Mouse (Mus musculus): ENCODE measurements around the gene Zfp655. TPM values are rescaled to one million over a fixed set of nuclear protein-coding genes. Genes with fewer than 3 reads are reported as not detected.
"Not testable (repeated sequence)": the region's sequence is repeated elsewhere in the genome, so short reads cannot be mapped to it uniquely, and the experiment has no call there.

Zfp655 gene
- polyA plus RNA-seq, 1 experiment from 2014 or later, result 26.0 TPM

GRCm38 (mm10) chr5:145205041-145205440 is 26.5 kb upstream of the Zfp655 start:
- Histone ChIP-seq H3K4me3 (peak overlapping the region; percentile 74), H3K27ac (replicated peaks) (peak overlapping the region; percentile 95), H3K4me2 (peak overlapping the region; percentile 80), H3K36me3 (peaks cover 32% of the 10 kb centered on the region), H3K4me1 (peaks cover 31% of the 10 kb centered on the region), H3K27me3 (replicated peaks) (no peaks in the 10 kb centered on the region), H3K9ac (peak overlapping the region; percentile 85), H3K9me3 (no peaks in the 10 kb centered on the region)
- 8% methylated on average over 9 of the region's 9 CpGs for WGBS
- ATAC-seq (ENCODE audit: extremely low read depth, insufficient number of reproducible peaks, low FRiP score, low TSS enrichment), result no peak

- ATAC-seq (ENCODE audit: extremely low read depth, insufficient number of reproducible peaks, low FRiP score, low TSS enrichment), result no peak
- H3K4me1 ChIP-seq, result peaks cover 20% of the 10 kb centered on the region
- H3K4me2 ChIP-seq, result no peak overlapping the region
- no peak overlapping the region for H3K27ac ChIP-seq (replicated peaks)
- no peaks in the 10 kb centered on the region for H3K9me3 ChIP-seq
- peaks cover 56% of the 10 kb centered on the region for H3K36me3 ChIP-seq
- H3K4me3 ChIP-seq, result no peak overlapping the region
- no peaks in the 10 kb centered on the region for H3K27me3 ChIP-seq (replicated peaks)
- no peak overlapping the region for H3K9ac ChIP-seq
- WGBS, result 90% methylated on average over 6 of the region's 6 CpGs
These were observed 24.1 kb upstream of the Zfp655 start for GRCm38 (mm10) chr5:145207385-145207784.

GRCm38 (mm10) chr5:145207954-145208353 is 23.6 kb upstream of the Zfp655 start:
- WGBS, result 88% methylated on average over 6 of the region's 6 CpGs
- Histone ChIP-seq H3K4me1 (peaks cover 19% of the 10 kb centered on the region), H3K27ac (replicated peaks) (no peak overlapping the region), H3K4me3 (no peak overlapping the region), H3K4me2 (no peak overlapping the region), H3K36me3 (peaks cover 62% of the 10 kb centered on the region), H3K9me3 (no peaks in the 10 kb centered on the region), H3K27me3 (replicated peaks) (no peaks in the 10 kb centered on the region), H3K9ac (no peak overlapping the region)
- no peak for ATAC-seq (ENCODE audit: extremely low read depth, insufficient number of reproducible peaks, low FRiP score, low TSS enrichment)

GRCm38 (mm10) chr5:145208391-145208790 is 23.1 kb upstream of the Zfp655 start:
- Histone ChIP-seq H3K4me1 (peaks cover 15% of the 10 kb centered on the region), H3K36me3 (peaks cover 66% of the 10 kb centered on the region)
- not testable (repeated sequence) for H3K9me3 ChIP-seq; H3K27me3 ChIP-seq (replicated peaks); H3K4me2 ChIP-seq; ATAC-seq (ENCODE audit: extremely low read depth, insufficient number of reproducible peaks, low FRiP score, low TSS enrichment); H3K4me3 ChIP-seq; H3K27ac ChIP-seq (replicated peaks); H3K9ac ChIP-seq
- WGBS, result 45% methylated on average over 10 of the region's 11 CpGs

- no peak for ATAC-seq (ENCODE audit: extremely low read depth, insufficient number of reproducible peaks, low FRiP score, low TSS enrichment)
- H3K9me3 ChIP-seq, result no peaks in the 10 kb centered on the region
- no peaks in the 10 kb centered on the region for H3K27me3 ChIP-seq (replicated peaks)
- H3K4me1 ChIP-seq, result peaks cover 3% of the 10 kb centered on the region
- no peak overlapping the region for H3K4me2 ChIP-seq
- no peak overlapping the region for H3K9ac ChIP-seq
- no peak overlapping the region for H3K27ac ChIP-seq (replicated peaks)
- no peak overlapping the region for H3K4me3 ChIP-seq
- WGBS, result 88% methylated on average over 4 of the region's 4 CpGs
- H3K36me3 ChIP-seq, result peaks cover 92% of the 10 kb centered on the region
These were observed 20.2 kb upstream of the Zfp655 start for GRCm38 (mm10) chr5:145211340-145211739.

- Histone ChIP-seq H3K9ac (no peak overlapping the region), H3K36me3 (peaks cover 90% of the 10 kb centered on the region), H3K4me1 (no peaks in the 10 kb centered on the region), H3K4me3 (no peak overlapping the region), H3K27ac (replicated peaks) (no peak overlapping the region), H3K9me3 (no peaks in the 10 kb centered on the region), H3K27me3 (replicated peaks) (no peaks in the 10 kb centered on the region), H3K4me2 (no peak overlapping the region)
- WGBS, result 88% methylated on average over 4 of the region's 4 CpGs
- no peak for ATAC-seq (ENCODE audit: extremely low read depth, insufficient number of reproducible peaks, low FRiP score, low TSS enrichment)
These were observed 19.3 kb upstream of the Zfp655 start for GRCm38 (mm10) chr5:145212216-145212615.

GRCm38 (mm10) chr5:145213505-145213904 is 18.0 kb upstream of the Zfp655 start:
- Histone ChIP-seq H3K27ac (replicated peaks) (no peak overlapping the region), H3K27me3 (replicated peaks) (no peaks in the 10 kb centered on the region), H3K4me2 (no peak overlapping the region), H3K36me3 (peaks cover 92% of the 10 kb centered on the region), H3K4me1 (no peaks in the 10 kb centered on the region), H3K9me3 (no peaks in the 10 kb centered on the region), H3K4me3 (no peak overlapping the region), H3K9ac (no peak overlapping the region)
- ATAC-seq (ENCODE audit: extremely low read depth, insufficient number of reproducible peaks, low FRiP score, low TSS enrichment), result no peak
- WGBS, result 81% methylated on average over 3 of the region's 3 CpGs

- no peak for ATAC-seq (ENCODE audit: extremely low read depth, insufficient number of reproducible peaks, low FRiP score, low TSS enrichment)
These were observed 16.8 kb upstream of the Zfp655 start for GRCm38 (mm10) chr5:145214679-145215078.

GRCm38 (mm10) chr5:145217746-145218145 is 13.8 kb upstream of the Zfp655 start:
- H3K9ac ChIP-seq, result no peak overlapping the region
- peaks cover 88% of the 10 kb centered on the region for H3K36me3 ChIP-seq
- no peak overlapping the region for H3K27ac ChIP-seq (replicated peaks)
- no peak overlapping the region for H3K4me3 ChIP-seq
- H3K4me1 ChIP-seq, result no peaks in the 10 kb centered on the region
- no peaks in the 10 kb centered on the region for H3K27me3 ChIP-seq (replicated peaks)
- H3K9me3 ChIP-seq, result no peaks in the 10 kb centered on the region
- WGBS, result 79% methylated on average over 6 of the region's 6 CpGs
- no peak overlapping the region for H3K4me2 ChIP-seq
- ATAC-seq (ENCODE audit: extremely low read depth, insufficient number of reproducible peaks, low FRiP score, low TSS enrichment), result no peak

More at GRCm38 (mm10) chr5:145214679-145215078, 16.8 kb upstream of the Zfp655 start:
- Histone ChIP-seq H3K9me3 (no peaks in the 10 kb centered on the region), H3K27me3 (replicated peaks) (no peaks in the 10 kb centered on the region), H3K4me2 (no peak overlapping the region), H3K4me1 (no peaks in the 10 kb centered on the region), H3K9ac (no peak overlapping the region), H3K27ac (replicated peaks) (no peak overlapping the region), H3K4me3 (no peak overlapping the region), H3K36me3 (peaks cover 93% of the 10 kb centered on the region)
- WGBS, result 55% methylated on average over 4 of the region's 4 CpGs

- Histone ChIP-seq H3K27me3 (replicated peaks) (no peaks in the 10 kb centered on the region), H3K4me3 (no peak overlapping the region), H3K9me3 (no peaks in the 10 kb centered on the region), H3K36me3 (peaks cover 87% of the 10 kb centered on the region), H3K9ac (no peak overlapping the region), H3K4me2 (no peak overlapping the region), H3K27ac (replicated peaks) (no peak overlapping the region), H3K4me1 (no peaks in the 10 kb centered on the region)
- 96% methylated on average over 21 of the region's 21 CpGs for WGBS
- ATAC-seq (ENCODE audit: extremely low read depth, insufficient number of reproducible peaks, low FRiP score, low TSS enrichment), result no peak
These were observed 13.3 kb upstream of the Zfp655 start for GRCm38 (mm10) chr5:145218206-145218605.

GRCm38 (mm10) chr5:145218671-145219070 is 12.8 kb upstream of the Zfp655 start:
- H3K36me3 ChIP-seq, result peaks cover 83% of the 10 kb centered on the region
- no peaks in the 10 kb centered on the region for H3K9me3 ChIP-seq
- H3K4me3 ChIP-seq, result no peak overlapping the region
- no peak overlapping the region for H3K4me2 ChIP-seq
- no peak overlapping the region for H3K27ac ChIP-seq (replicated peaks)
- no peak for ATAC-seq (ENCODE audit: extremely low read depth, insufficient number of reproducible peaks, low FRiP score, low TSS enrichment)
- H3K9ac ChIP-seq, result no peak overlapping the region
- 93% methylated on average over 20 of the region's 20 CpGs for WGBS
- no peaks in the 10 kb centered on the region for H3K27me3 ChIP-seq (replicated peaks)
- no peaks in the 10 kb centered on the region for H3K4me1 ChIP-seq

- no peak for ATAC-seq (ENCODE audit: extremely low read depth, insufficient number of reproducible peaks, low FRiP score, low TSS enrichment)
- WGBS, result 88% methylated on average over 8 of the region's 8 CpGs
- Histone ChIP-seq H3K4me3 (no peak overlapping the region), H3K4me1 (no peaks in the 10 kb centered on the region), H3K9ac (no peak overlapping the region), H3K27me3 (replicated peaks) (no peaks in the 10 kb centered on the region), H3K9me3 (no peaks in the 10 kb centered on the region), H3K4me2 (no peak overlapping the region), H3K27ac (replicated peaks) (no peak overlapping the region), H3K36me3 (peaks cover 70% of the 10 kb centered on the region)
These were observed 11.5 kb upstream of the Zfp655 start for GRCm38 (mm10) chr5:145219981-145220380.
